Comparison of ENCODE assay signal across 28 mouse cellular contexts in genomic region chr5:102563971-102564370, GRCm38 (mm10).
"Had no signal": no experiment of that assay in that cellular context is flagged by ENCODE, and none has a peak within 500 bp of the region (broad histone marks: within the 10 kb centered on the region; RNA-seq: fewer than 3 reads in every experiment).

No protein-coding gene starts in this region.

- H3K27ac ChIP-seq: embryonic facial prominence, embryonic 10.5 days; embryonic facial prominence, embryonic 12.5 days; embryonic facial prominence, embryonic 13.5 days; embryonic facial prominence, embryonic 15.5 days; forebrain, embryonic 10.5 days; forebrain, embryonic 12.5 days; forebrain, embryonic 13.5 days; forebrain, embryonic 15.5 days; gastrocnemius, adult 2 months; heart, adult 2 months had no signal

- H3K9me3 ChIP-seq: embryonic facial prominence, embryonic 10.5 days; embryonic facial prominence, embryonic 12.5 days; embryonic facial prominence, embryonic 13.5 days; embryonic facial prominence, embryonic 15.5 days; forebrain, embryonic 10.5 days; forebrain, embryonic 12.5 days; forebrain, embryonic 13.5 days; forebrain, embryonic 15.5 days had no signal

- H3K9ac ChIP-seq: embryonic facial prominence, embryonic 12.5 days; embryonic facial prominence, embryonic 13.5 days; embryonic facial prominence, embryonic 15.5 days; forebrain, embryonic 12.5 days; forebrain, embryonic 13.5 days; forebrain, embryonic 15.5 days; forebrain, postnatal 0 days had no signal

- H3K4me2 ChIP-seq: embryonic facial prominence, embryonic 12.5 days; embryonic facial prominence, embryonic 13.5 days; embryonic facial prominence, embryonic 15.5 days; forebrain, embryonic 12.5 days; forebrain, embryonic 13.5 days; forebrain, embryonic 15.5 days had no signal

- ATAC-seq: forebrain, embryonic 13.5 days; forebrain, embryonic 14.5 days; forebrain, embryonic 15.5 days; forebrain, embryonic 16.5 days; forebrain, postnatal 0 days had no signal

- H3K27me3 ChIP-seq: embryonic facial prominence, embryonic 12.5 days; embryonic facial prominence, embryonic 13.5 days; embryonic facial prominence, embryonic 15.5 days; forebrain, embryonic 12.5 days; forebrain, embryonic 13.5 days; forebrain, embryonic 15.5 days had no signal

- H3K36me3 ChIP-seq: embryonic facial prominence, embryonic 10.5 days; embryonic facial prominence, embryonic 12.5 days; embryonic facial prominence, embryonic 13.5 days; embryonic facial prominence, embryonic 15.5 days; forebrain, embryonic 10.5 days; forebrain, embryonic 12.5 days; forebrain, embryonic 15.5 days had no signal

- H3K4me3 ChIP-seq: embryonic facial prominence, embryonic 10.5 days; embryonic facial prominence, embryonic 12.5 days; embryonic facial prominence, embryonic 13.5 days; embryonic facial prominence, embryonic 15.5 days; erythroblast, embryonic 14.5 days; forebrain, embryonic 10.5 days; forebrain, embryonic 12.5 days; forebrain, embryonic 13.5 days; forebrain, embryonic 15.5 days; gastrocnemius, adult 2 months; heart, adult 2 months had no signal

- H3K4me1 ChIP-seq: forebrain, embryonic 10.5 days; forebrain, embryonic 13.5 days had no signal

- DNase-seq: cerebellum, adult 8-10 months; cerebellum, adult 9-10 months; cerebellum, adult 9-11 months; cerebellum, postnatal 10 days; cerebellum, postnatal 14 days; cerebellum, postnatal 25 days; cerebellum, postnatal 36 days; embryo, embryonic 11 days; forebrain, postnatal 0 days; gastrocnemius, adult 2 months; gastrocnemius, postnatal 10 days; gastrocnemius, postnatal 14 days; gastrocnemius, postnatal 25 days; gastrocnemius, postnatal 36 days; heart, adult 11 months; heart, adult 18-20 months; heart, adult 2 months had no signal
